Comparison of ENCODE assay signal across 20 mouse cellular contexts in genomic region chr3:54401706-54402105, GRCm38 (mm10). TPM values are rescaled to one million over a fixed set of nuclear protein-coding genes. Genes with fewer than 3 reads are reported as not detected.
DNase-seq lines count a peak whose midpoint lies in the region; ATAC-seq and TF ChIP-seq lines count a peak whose summit lies in the region.
"Had no signal": no experiment of that assay in that cellular context is flagged by ENCODE, and none has a peak within 500 bp of the region (broad histone marks: within the 10 kb centered on the region; RNA-seq: fewer than 3 reads in every experiment).

No protein-coding gene starts in this region.

- POLR2A ChIA-PET in Patski (lab: Charles Lee) = no interaction called here

- CTCF ChIA-PET in Patski (lab: Charles Lee) = interaction anchor here (0.9 to 1.4 kb wide), 3 partner anchors 9 to 22 kb away, joined by 3 to 4 read pairs (median 4); no protein-coding TSS in a partner anchor

- no peaks in the 10 kb centered on the region for H3K79me2 ChIP-seq in myocyte (ENCODE audit: control insufficient read depth, insufficient read depth)

- no peak for TF ChIP-seq POLR2A in myocyte (IDR thresholded peaks at IDR 0.05; ENCODE audit: insufficient read length, low read depth)

- TF ChIP-seq CTCF in Patski (IDR thresholded peaks at IDR 0.05) = no peak

- no peaks in the 10 kb centered on the region for H3K36me3 ChIP-seq in myocyte (ENCODE audit: control insufficient read depth, insufficient read depth)
- H3K36me3 ChIP-seq: embryonic facial prominence, embryonic 10.5 days; embryonic facial prominence, embryonic 12.5 days; forebrain, embryonic 10.5 days; forebrain, embryonic 12.5 days had no signal

- DNase-seq in 3T3-L1 (ENCODE audit: low read depth, low spot score) = peak; percentile 57
- DNase-seq in Patski (ENCODE audit: low read depth, low spot score) = no peak
- no peak for DNase-seq in cerebellum, postnatal 25 days
- no peak for DNase-seq in urinary bladder, postnatal 36 days (ENCODE audit: low spot score in 2 of 2)
- DNase-seq: adrenal gland, adult 2 months; adrenal gland, postnatal 10 days; adrenal gland, postnatal 25 days; cerebellum, adult 11 months; cerebellum, adult 18-20 months; cerebellum, adult 8-10 months; cerebellum, adult 9-11 months; cerebellum, postnatal 14 days; forebrain, postnatal 0 days had no signal

- no peak overlapping the region for H3K4me3 ChIP-seq in myocyte
- H3K4me3 ChIP-seq: embryonic facial prominence, embryonic 10.5 days; embryonic facial prominence, embryonic 12.5 days; erythroblast, embryonic 14.5 days; forebrain, embryonic 10.5 days; forebrain, embryonic 12.5 days had no signal

- no peak overlapping the region for H3ac ChIP-seq in myocyte (ENCODE audit: control insufficient read depth, insufficient read length)

- peak; percentile 12 for ATAC-seq in Patski
- ATAC-seq: forebrain, embryonic 14.5 days; forebrain, postnatal 0 days had no signal

- no peaks in the 10 kb centered on the region for H3K27me3 ChIP-seq in Patski
- H3K27me3 ChIP-seq in myocyte (ENCODE audit: control insufficient read depth, insufficient read depth, insufficient read length) = no peaks in the 10 kb centered on the region
- H3K27me3 ChIP-seq: embryonic facial prominence, embryonic 12.5 days; forebrain, embryonic 12.5 days had no signal

- in situ Hi-C loops in Patski (cut with MboI; ENCODE audit: low pct_unique_long_range_greater_than_20kb) = no loop called here

- H3K4me2 ChIP-seq in myocyte (ENCODE audit: low read depth) = peak overlapping the region; percentile 23
- H3K4me2 ChIP-seq: embryonic facial prominence, embryonic 12.5 days; forebrain, embryonic 12.5 days had no signal

TF ChIP-seq in myocyte, 11 proteins besides CTCF, POLR2A, EP300 and RAD21:
- no peak for TF ChIP-seq SRF (IDR thresholded peaks at IDR 0.05; ENCODE audit: control insufficient read depth, insufficient read length, low read depth)

RNA-seq across cellular contexts. Expression of gene Postn, which starts 40.8 kb away (rescaled TPM):
- polyA plus RNA-seq in Patski (2021) (26.6 TPM), myocyte (2012; fragmentation: generic; extraction: Trizol) (6.5 TPM)
- polyA plus RNA-seq: erythroblast, embryonic 14.5 days had no signal
